Comparison of ENCODE assay signal across 15 mouse cellular contexts in the genomic region with DNA sequence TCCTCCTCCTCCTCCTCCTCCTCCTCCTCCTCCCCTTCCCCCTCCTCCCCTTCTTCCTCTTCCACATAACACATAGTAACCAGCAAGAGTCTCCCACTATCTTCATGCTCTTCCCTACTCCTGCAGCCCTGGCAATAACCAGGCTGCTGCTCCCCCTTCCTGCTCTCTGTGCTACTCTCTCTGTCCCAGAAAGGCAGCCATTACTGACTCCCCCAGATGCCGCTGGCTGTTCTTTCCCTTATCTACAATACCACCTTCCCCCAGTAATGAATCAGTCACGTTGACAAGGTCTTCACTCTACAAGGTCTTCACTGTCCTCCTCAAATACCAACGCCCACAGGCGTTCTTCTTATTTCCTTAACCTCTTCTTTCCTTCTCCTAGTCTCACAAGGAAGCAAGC. TPM values are rescaled to one million over a fixed set of nuclear protein-coding genes. Genes with fewer than 3 reads are reported as not detected.
A peak's percentile ranks its signal among the peaks of the same experiment; 100 is the strongest.
DNase-seq lines count a peak whose midpoint lies in the region; ATAC-seq and TF ChIP-seq lines count a peak whose summit lies in the region.
"Had no signal": no experiment of that assay in that cellular context is flagged by ENCODE, and none has a peak within 500 bp of the region (broad histone marks: within the 10 kb centered on the region; RNA-seq: fewer than 3 reads in every experiment).

No protein-coding gene starts in this region.

- H3K27me3 ChIP-seq in lung, embryonic 14.5 days (ENCODE audit: insufficient read depth, low read length) = no peaks in the 10 kb centered on the region
- H3K27me3 ChIP-seq in embryonic facial prominence, embryonic 12.5 days = no peaks in the 10 kb centered on the region
- no peaks in the 10 kb centered on the region for H3K27me3 ChIP-seq in stomach, postnatal 0 days (ENCODE audit: control insufficient read depth, insufficient read depth, low read length)
- H3K27me3 ChIP-seq: megakaryocyte, embryonic 14.5 days; stomach, embryonic 15.5 days had no signal

- H3K9ac ChIP-seq in lung, embryonic 14.5 days = no peak overlapping the region
- no peak overlapping the region for H3K9ac ChIP-seq in embryonic facial prominence, embryonic 12.5 days
- H3K9ac ChIP-seq in stomach, postnatal 0 days (ENCODE audit: low read length) = no peak overlapping the region
- H3K9ac ChIP-seq: hindbrain, embryonic 14.5 days; stomach, embryonic 15.5 days had no signal

- WGBS in lung, embryonic 14.5 days = 18% methylated on average over 4 of the region's 4 CpGs
- WGBS in embryonic facial prominence, embryonic 12.5 days = 39% methylated on average over 4 of the region's 4 CpGs
- WGBS in stomach, postnatal 0 days = 28% methylated on average over 4 of the region's 4 CpGs

- no peaks in the 10 kb centered on the region; the same call in 1 of the 2 replicates for H3K4me1 ChIP-seq in lung, embryonic 14.5 days (ENCODE audit: insufficient read depth)
- H3K4me1 ChIP-seq in embryonic facial prominence, embryonic 12.5 days = peaks cover 18% of the 10 kb centered on the region
- H3K4me1 ChIP-seq in stomach, postnatal 0 days (replicated peaks; ENCODE audit: control insufficient read depth, insufficient read depth) = no peaks in the 10 kb centered on the region
- H3K4me1 ChIP-seq: stomach, embryonic 15.5 days had no signal

- no peak overlapping the region for H3K4me2 ChIP-seq in lung, embryonic 14.5 days
- H3K4me2 ChIP-seq in embryonic facial prominence, embryonic 12.5 days (replicated peaks) = no peak overlapping the region
- H3K4me2 ChIP-seq in stomach, postnatal 0 days (replicated peaks; ENCODE audit: low read depth) = no peak overlapping the region
- H3K4me2 ChIP-seq: hindbrain, embryonic 14.5 days; stomach, embryonic 15.5 days had no signal

- H3K36me3 ChIP-seq in lung, embryonic 14.5 days (ENCODE audit: insufficient read depth) = no peaks in the 10 kb centered on the region
- H3K36me3 ChIP-seq in embryonic facial prominence, embryonic 12.5 days = no peaks in the 10 kb centered on the region
- no peaks in the 10 kb centered on the region for H3K36me3 ChIP-seq in stomach, postnatal 0 days (ENCODE audit: control insufficient read depth, insufficient read depth, low read length)
- H3K36me3 ChIP-seq: stomach, embryonic 15.5 days had no signal

- no peaks in the 10 kb centered on the region for H3K9me3 ChIP-seq in lung, embryonic 14.5 days (ENCODE audit: low read depth, low read length)
- no peaks in the 10 kb centered on the region for H3K9me3 ChIP-seq in embryonic facial prominence, embryonic 12.5 days
- no peaks in the 10 kb centered on the region for H3K9me3 ChIP-seq in stomach, postnatal 0 days (ENCODE audit: control insufficient read depth, low read length)
- H3K9me3 ChIP-seq: stomach, embryonic 15.5 days had no signal

- no peak for TF ChIP-seq CTCF in lung, embryonic 14.5 days (IDR thresholded peaks at IDR 0.05; ENCODE audit: low read depth)
- TF ChIP-seq CTCF in stomach, postnatal 0 days (IDR thresholded peaks at IDR 0.05; ENCODE audit: low read depth) = no peak

- H3K27ac ChIP-seq in lung, embryonic 14.5 days (ENCODE audit: low read depth) = no peak overlapping the region
- 0 out of 2 replicates have a peak overlapping the region, but pooled peaks have one; percentile 30 for H3K27ac ChIP-seq in embryonic facial prominence, embryonic 12.5 days
- H3K27ac ChIP-seq in stomach, postnatal 0 days (replicated peaks) = no peak overlapping the region
- H3K27ac ChIP-seq: hindbrain, embryonic 14.5 days; stomach, embryonic 15.5 days had no signal

- no peak overlapping the region for H3K4me3 ChIP-seq in lung, embryonic 14.5 days (ENCODE audit: low read depth, low read length)
- no peak overlapping the region for H3K4me3 ChIP-seq in embryonic facial prominence, embryonic 12.5 days
- H3K4me3 ChIP-seq in stomach, postnatal 0 days (ENCODE audit: low read depth, low read length) = no peak overlapping the region
- H3K4me3 ChIP-seq: megakaryocyte, embryonic 14.5 days; myocyte; stomach, embryonic 15.5 days had no signal

- peak; percentile 76 for ATAC-seq in lung, embryonic 14.5 days (ENCODE audit: insufficient read depth)
- ATAC-seq in embryonic facial prominence, embryonic 12.5 days (ENCODE audit: insufficient number of reproducible peaks, insufficient read depth, low FRiP score, low TSS enrichment) = no peak
- no peak for ATAC-seq in stomach, postnatal 0 days (ENCODE audit: low FRiP score, low TSS enrichment)

- peak; percentile 41 for DNase-seq in adrenal gland, postnatal 14 days
- DNase-seq in adrenal gland, postnatal 25 days = no peak
- DNase-seq in lung, embryonic 14.5 days = peak; percentile 20
- no peak for DNase-seq in lung, postnatal 10 days
- peak; percentile 16 for DNase-seq in stomach, postnatal 0 days (ENCODE audit: low spot score)
- no peak for DNase-seq in spleen, adult 18-20 months
- no peak for DNase-seq in cerebellum, adult 9-10 months
- DNase-seq: cerebellum, adult 9-11 months had no signal

- no peak for TF ChIP-seq EP300 in stomach, postnatal 0 days (optimal IDR thresholded peaks at IDR 0.05)

RNA-seq across cellular contexts. Expression of gene Rtp1, which starts 27.5 kb away (rescaled TPM):
- not detected in 2 replicates for total RNA-seq in adrenal gland, postnatal 14 days (2021)
- total RNA-seq in adrenal gland, postnatal 25 days (2021) = not detected in 2 replicates
- polyA plus RNA-seq in lung, embryonic 14.5 days (2014; fragmentation: Nextera tagmentation; extraction: Ambion mirVana) = not detected in 2 replicates
- 0.46 and 0.67 TPM in 2 replicates for polyA plus RNA-seq in embryonic facial prominence, embryonic 12.5 days (2016; fragmentation: Nextera tagmentation; extraction: Ambion mirVana)
- polyA plus RNA-seq in stomach, postnatal 0 days (2015; fragmentation: Nextera tagmentation; extraction: Ambion mirVana) = 0.02 TPM in 1 of 2 replicates, not detected in the other
- total RNA-seq: gastrocnemius, adult 18-20 months had no signal
- polyA plus RNA-seq: heart, embryonic 14.5 days; hindbrain, embryonic 14.5 days; myocyte; stomach, embryonic 15.5 days had no signal

Comparison
In these comparisons a context has a peak if more than half of its experiments do, and no peak if none do; other contexts are left out.
1. DNase-seq: peak in adrenal gland, postnatal 14 days (single experiment), lung, embryonic 14.5 days (single experiment) and stomach, postnatal 0 days (single experiment); none in adrenal gland, postnatal 25 days (single experiment), lung, postnatal 10 days (single experiment), spleen, adult 18-20 months (0 of 2) and cerebellum, adult 9-10 months (single experiment).